Mouse (Mus musculus) cortical plate, adult 2 months (tissue): ENCODE results near the gene Gipc3.

Experiments used
- CTCF ChIP-seq: fragments of 200-500 bp; IDR thresholded peaks from 2 replicates; pipeline ENCODE4 v1.5.1; 2011; ENCODE audit warnings: mild to moderate bottlenecking, control low read depth, low read length; ENCODE audit not compliant: insufficient read depth; ENCODE audit errors: extremely low read depth
- POLR2A ChIP-seq: fragments of 200-500 bp; IDR thresholded peaks from 2 replicates; pipeline ENCODE4 v1.6.1; 2011; ENCODE audit warnings: mild to moderate bottlenecking, low read length, control low read depth; ENCODE audit not compliant: insufficient read depth; ENCODE audit errors: extremely low read depth

GRCm38 (mm10) chr10:81341333-81341949 is 1.6 kb downstream of the Gipc3 start:
- TF ChIP-seq POLR2A (no peak), CTCF (peak; percentile 35)
